Mouse (Mus musculus): ENCODE measurements around the gene Vash1.

The Vash1 gene

DNA sequence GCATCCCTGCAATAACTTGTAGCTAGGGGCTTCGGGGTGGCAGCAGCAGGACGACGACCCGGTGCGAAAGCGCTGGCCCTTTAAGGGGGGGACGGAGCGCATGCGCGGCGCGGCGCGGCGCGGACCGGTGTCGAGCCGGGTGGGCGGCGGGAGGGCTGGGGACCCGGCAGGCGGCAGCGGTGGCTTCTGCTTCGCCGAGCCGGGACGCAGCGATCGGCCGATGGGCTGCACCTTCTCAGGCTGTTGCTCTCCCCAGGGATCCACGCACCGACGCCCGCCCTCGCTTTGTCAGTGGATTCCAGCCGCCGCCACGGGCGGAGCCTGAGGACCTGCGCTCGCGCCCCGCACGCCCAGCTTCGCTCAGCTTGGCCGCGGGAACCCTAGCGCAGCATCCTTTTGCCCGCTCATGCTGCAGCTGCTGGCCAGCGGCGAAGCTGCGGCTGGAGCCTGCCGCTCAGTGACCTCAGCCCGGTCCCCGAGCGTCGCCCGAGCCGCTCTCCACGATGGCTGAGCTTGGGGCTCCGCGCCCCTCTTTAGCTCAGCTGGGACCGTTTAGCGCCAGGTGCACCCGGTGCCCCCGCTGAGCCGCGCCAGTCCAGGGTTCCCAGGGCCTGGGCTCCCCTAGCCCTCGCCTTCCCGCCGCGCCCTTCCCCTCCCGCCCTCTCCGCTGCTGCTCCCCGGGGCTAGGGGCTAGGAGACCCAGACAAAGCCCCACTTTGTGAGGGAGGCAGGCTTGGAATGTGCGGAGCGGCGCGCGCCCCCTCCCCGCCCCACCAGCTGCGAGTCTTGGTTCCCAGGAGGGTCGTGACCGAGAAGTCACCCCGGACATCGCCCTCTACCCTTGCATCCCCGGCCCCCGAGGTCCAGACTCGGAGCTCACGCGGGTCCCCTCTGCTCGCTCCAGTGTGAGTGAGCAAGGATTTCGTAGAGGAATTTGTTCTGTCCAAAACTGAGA is at the start of gene Vash1:
TSS of gene Vash1 (plus strand) at position 110 of the 955 bp plus-strand sequence.
- peak; percentile 81 for DNase-seq

DNA sequence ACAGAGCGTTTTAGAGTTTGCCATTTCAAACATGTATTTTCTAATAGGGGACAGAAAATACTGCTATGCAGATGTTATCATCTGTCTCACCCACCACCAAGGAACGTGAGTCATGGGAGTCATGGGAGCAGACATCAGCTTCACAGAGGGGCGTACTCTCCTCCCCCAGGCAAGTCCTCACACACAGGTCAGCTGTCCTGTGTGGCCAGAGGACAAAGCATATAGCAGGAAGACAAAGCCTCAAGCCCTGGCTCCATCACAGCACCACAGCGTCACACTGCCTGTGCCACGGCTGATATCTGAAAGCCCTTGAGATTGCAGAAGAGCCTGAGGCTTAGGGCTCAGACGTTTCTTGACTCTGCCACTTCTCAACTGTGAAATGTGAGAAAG is 49.7 kb upstream of the Vash1 start:
- no peak for DNase-seq

DNA sequence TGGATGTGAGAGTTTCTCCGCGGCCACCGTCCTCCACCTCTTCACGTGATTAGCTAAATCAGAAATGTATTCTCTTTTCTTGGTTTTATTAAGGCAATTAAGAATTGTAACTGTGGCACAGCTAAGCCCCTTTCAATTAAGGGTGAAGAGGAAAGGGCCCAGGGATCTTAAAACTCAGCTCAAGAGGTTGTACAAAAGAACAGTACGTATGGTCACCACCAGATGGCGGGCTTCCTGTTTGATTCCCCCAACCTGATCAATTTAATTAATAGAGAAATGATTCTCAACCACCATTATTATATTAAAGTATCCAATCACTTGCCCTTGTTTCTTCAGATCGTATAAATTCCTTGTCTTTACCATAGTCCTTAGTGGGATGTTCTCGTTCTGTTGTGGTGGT is 36.7 kb upstream of the Vash1 start:
- DNase-seq = no peak

DNA sequence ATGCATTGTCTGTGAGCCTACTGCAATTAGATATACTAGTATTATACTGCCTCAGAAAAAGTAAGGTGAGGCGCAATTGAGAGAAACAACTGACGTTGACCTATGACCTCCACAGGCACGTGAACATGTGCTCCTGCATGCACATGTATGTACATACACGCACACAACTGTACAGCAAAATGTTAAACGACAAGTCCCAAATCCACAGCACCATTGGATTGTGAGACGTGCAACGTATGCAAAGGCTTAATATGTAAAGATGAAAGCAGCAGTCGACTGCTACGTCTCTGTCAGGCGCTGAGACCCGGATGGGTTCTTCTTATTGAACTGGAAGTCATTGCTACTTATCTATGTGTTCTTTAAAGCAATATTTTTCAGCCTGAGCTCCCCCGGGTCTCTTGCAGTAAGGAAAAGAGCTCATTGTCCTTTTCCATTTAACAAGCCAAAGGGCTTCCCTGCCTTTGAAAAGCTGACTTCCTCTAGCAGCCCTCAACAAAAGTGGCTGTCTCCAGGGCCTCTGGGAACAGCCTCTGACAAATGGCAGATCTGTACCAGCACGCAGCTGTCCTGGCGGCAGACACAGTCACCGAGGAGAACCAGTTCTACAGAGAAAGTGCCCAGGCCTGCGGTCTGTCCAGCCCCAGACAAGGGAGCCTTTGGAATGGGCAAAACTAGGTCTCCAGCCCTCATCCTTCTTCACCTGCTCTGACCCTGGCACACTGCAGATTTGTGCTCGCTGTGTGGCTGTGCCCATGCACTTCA is 33.8 kb upstream of the Vash1 start:
- peak; percentile 33 for DNase-seq

DNA sequence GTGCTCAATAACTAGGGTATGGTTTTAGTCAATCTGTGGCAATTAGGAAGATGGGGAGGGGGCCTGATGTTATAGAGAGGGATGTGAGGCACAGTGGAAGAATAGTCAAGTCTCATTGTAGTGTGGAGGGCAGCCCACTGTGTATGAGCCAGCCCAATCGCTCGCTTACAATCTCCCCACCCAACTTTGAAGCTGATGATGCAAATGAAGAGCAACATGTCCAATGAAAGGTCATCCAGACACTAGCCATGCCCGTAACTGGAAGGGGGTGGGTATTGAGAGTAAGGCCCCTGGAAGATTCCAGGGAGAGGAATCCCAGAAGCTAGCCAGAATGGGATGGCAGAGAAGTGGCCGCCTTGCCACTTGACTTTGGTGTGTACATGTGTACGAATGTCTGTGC is 33.0 kb upstream of the Vash1 start:
- DNase-seq = no peak

DNA sequence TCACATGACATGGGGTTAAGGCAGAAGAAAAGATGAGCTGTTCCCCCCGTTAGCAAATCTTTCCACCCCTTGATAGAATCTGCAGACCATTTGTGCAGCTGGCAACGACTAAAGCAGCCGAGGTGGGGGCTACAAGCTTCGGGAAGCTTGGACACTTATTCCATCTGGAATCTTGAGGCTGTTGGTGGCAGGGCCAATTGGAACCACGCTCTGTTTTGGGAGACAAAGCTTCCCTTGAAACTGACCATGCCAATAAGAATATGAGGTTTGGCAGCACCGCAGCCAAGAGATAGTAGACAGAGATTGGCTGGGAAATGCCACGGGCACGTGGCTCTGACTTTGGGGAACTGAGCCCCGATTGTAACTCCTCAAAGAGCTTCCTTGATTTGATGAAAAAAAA is 31.7 kb upstream of the Vash1 start:
- DNase-seq = no peak

DNA sequence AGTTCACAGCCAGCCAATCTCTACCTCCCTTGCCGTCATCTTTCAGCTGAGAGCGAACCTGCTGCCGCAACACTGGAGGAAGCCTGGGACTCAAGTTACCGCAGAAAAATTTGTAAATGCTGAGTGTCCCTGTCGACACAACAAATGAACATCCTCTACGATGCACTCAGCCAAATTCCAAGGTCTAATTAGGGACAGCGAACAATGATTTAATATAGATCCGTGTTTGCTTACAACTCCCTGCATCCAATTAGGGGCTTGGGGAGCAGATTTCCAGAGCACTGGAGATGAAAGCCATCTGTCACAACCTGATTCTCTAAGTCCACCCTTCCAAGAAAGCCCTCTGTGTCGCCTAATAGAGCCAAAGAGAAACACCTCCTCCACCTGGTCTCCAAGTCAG is 31.2 kb upstream of the Vash1 start:
- no peak for DNase-seq

DNA sequence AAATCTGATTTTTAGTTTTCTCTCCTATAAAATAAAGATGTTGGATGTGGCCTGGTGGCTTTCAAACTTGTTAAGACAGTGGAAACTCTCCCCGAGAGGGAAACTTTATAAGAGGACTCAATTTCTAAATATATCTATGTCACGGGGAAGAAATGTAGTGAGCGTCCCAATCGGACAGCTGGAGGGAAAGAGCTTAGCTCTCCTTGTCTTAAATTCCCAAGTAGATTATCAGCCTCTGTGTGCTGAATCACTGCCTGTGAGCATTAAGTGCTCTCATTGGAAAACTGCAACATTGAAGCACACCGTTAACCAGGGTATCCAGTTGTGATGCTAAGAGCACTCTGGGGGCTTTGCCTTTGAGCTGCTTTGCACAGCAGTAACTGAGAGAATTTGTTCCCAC is 30.8 kb upstream of the Vash1 start:
- no peak for DNase-seq

DNA sequence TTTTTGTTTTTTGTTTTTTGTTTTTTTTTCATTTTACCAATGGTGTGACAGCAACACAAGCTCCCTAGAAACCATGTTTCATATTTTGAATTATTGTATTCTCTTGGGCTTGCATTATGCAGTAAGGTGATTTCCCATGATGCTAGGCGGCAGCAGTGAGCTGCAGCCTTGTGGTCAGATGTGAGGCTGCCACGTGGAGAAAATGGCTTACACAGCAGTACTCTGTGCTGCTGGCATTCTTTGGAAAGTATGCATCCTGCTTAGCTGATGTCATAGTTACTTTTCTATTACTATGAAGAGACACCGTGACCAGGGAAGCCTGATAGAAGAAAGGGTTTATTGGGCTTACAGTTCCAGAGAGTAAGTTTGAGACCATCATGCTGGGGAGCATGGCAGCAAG is 30.0 kb upstream of the Vash1 start:
- no peak for DNase-seq

DNA sequence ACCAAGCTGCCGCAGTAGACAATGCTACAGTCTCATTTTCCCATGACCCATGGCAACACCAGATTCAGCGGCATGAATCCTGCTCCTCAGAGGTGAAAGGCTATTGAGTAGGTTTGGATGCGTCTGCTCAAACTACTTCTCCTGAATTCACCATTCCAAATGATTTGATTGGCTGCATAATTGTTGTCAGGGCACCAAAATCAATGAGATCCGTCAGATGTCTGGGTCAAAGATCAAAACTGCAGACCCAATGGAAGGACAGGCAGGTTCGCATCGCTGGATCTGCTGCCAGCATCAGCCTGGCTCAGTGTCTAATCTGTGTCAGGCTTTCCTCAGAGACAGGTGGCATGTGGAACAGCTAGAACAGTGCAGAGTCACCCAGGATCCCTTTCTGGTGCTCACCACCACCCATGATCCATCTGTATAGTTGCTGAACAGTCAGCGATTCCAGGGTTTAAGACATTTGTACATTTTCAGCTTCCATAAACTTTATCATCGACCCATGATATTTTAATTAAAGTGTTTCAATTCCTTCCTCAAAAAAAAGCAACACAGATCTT is 27.1 kb upstream of the Vash1 start:
- no peak for DNase-seq

DNA sequence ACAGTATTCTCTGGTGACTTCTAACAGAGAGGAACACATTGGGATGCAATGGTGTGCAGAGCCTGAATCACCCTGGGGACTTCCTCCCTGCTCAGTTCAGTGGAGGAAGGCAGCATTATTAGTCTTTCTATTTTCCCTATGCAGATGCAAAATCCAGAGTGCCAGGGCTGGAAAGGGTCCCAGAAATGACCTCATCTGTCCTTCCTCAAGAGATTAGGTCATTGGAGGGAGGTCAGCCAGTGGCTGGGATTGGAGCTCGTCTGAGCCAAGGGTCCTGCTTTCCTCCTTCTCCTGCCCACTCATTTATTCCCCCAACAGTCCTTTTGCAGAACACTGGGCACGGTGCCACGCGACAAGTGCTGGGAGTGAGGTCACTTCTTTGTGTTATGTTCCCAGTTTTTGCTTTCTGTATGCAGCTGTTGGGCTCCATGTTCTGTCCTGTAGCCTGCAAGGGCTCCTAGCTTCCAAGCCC is 25.9 kb upstream of the Vash1 start:
- peak; percentile 49 for DNase-seq

DNA sequence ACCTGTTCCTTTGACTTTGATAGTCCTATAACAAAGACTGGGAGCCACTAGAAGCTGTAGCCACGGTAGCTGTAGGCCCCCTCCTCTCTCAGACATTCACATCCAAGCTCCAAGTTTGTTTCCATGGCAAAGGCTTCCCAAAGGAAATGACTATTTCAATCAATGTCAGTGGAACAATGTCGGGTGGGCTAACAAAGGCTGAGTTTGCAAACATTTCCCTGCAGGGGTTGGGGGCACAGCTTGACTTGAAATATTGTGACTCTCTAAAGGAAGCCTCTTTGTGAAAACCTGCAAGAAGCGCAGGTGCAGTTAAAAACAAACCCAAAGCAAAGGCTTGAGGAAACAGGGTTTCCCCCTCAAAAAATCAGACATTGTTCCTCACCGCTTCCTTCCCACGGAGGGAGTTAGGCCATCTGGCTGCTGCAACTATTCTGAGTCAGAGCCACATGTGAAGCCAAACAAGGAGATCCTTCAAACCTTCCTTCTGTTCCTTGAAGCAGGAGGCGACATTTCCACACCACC is 19.0 kb upstream of the Vash1 start:
- DNase-seq = no peak

DNA sequence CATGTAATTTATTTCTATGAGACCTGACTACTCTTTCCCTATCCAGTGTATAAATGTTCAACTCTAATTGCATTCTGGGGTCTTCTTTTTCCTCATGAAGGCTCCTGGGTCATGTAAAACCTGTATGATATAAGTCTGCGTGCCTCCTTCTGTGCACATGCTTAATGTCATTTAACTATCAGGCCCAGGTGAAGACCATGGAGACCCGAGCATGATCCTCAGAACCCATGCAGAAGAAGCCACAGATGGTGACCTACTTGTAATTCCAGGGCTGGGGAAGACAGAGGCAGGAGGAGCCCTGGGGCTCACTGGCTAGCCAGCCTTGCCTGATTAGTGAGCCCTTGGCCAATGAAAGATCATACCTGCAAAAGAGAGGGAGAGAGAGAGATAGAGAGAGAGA is 18.0 kb upstream of the Vash1 start:
- peak; percentile 24 for DNase-seq

DNA sequence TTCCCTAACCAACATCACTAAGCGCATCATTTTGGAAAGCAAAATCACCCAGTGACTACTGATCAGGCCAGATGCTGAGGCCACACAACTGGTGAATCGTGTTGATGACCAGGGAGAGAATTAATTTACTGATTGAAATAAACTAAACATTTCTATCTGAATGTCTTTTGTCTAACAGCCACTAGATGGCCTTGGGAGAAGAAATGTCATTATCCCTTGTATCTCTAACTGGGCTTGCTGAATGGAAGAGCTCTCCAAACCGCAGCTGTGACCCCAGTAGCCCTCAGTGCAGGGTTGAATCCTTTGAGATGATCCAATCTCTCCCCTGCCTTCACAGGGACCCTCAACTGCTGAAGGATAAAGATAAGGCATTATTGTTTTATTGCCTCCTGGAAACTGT is 12.8 kb upstream of the Vash1 start:
- no peak for DNase-seq

DNA sequence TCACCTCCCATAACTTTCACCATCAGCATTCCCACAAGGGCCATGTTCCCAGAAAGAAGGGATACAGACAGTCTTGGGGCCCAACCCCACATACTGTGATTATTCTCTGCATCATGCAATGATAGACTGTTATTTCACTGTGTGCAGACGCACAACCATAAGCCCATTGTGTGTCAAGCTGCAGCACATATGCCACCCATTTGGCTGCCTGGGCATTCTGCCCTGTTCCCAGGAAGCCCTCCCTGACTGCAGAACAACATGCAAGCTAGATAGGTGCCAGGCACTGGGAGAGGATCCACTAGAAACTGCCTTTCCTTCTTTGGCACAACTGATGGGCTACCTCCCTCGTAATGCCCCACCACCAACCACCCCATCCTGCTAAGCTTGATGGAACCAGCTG is 10.1 kb upstream of the Vash1 start:
- peak; percentile 71 for DNase-seq

DNA sequence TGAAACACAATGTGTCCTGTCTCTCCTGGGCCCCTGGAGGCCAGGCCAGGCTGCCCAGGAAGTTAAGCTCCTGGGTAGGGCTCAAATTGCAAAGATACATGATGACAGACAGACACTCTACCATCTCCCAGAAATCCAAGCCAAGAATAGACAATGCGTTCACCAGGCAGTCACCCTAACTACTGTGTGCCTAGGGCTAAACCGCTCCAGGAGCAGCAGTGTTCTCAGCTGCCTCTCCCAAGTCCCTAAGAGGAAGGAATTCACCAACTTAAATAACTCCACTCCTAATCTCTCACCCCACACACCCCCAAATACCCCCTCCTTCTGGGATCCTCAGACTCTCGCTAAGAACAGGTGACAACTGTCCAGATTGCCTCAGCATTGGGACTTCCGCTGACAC is 6.4 kb upstream of the Vash1 start:
- no peak for DNase-seq

DNA sequence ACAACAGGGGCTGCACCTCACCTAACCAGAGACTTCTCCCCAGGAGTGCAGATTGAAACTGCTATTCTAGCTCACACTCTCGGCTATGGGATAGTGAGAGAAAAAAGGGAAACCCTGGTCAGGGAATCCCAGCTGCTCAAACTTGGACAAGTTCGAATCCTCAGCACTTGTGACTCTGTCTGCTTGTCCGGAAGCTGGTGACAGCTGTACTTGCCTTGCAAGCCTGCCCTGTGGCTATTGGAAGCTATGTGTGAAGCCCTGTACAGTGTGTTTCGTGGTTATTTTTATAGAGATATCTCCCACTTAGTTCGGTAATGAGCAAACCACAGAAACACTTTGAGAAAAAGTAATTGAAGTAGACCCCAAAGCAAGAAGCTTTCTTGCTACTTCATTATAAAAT is 6.0 kb upstream of the Vash1 start:
- DNase-seq = no peak

DNA sequence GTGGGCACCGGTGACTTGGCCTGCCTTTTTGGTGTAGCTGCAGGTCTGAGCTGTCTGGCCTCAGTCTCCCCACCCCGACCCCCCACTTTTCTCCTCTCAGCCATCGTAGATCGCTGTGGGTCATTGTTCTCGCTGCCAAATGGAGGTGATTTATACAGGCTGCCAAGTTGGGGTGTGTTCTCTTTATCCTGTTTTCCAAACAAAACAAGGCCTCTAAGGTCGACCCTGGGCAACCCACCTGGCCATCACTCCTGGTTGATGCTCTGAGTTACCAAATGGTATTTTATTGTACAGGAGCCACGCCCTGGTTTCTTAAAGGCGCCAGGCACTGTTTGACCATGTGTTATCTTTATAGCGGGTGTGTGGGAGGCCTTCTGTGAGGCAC is 1.0 kb downstream of the Vash1 start:
- peak; percentile 74 for DNase-seq

DNA sequence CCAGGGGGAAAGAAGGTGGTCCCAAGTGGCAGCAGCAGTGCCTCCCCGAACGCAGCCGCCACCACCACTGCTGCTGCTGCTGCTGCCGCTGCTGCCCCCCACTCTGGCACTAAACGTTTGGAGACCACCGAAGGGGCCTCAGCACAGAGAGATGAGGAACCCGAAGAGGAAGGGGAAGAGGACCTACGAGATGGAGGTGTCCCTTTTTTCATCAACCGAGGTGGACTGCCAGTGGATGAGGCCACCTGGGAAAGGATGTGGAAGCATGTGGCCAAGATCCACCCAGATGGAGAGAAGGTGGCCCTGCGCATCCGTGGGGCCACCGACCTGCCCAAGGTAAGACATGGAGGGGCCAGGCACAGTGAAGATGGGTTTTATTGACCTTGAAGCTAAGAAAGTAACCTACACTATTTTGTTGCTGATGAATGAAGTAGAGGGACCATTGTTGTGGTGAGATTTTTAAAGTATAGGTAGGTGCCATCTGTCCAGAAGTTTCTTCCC is 1.5 kb downstream of the Vash1 start:
- peak; percentile 64 for DNase-seq

DNA sequence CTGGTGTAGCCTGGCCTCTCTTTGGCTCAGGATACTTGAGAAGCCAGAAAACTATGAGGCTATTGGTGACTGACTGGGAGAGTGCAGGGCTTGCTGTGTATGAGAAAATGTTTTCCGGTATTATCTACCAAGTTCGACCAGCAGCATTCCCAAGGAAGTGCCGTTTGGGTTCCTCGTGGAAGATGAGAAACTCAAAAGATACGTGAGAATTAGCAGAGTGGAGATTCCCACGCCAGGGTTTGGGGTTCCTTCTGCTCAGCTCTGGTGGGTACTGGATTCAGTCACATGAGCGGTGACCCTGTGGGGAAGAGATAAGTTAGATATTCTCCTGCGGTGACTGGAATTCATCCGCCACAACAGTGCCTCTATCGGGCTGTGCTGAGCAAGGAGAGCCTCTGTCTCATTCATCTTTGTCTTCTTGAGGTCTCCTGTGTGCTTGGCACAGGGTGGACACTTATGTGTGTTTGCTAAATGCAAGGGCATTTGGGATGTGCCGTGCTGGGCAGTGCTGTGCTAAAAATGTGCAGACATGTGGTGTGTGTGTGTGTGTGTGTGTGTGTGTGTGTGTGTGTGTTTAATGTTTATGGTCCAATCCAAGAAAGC is 2.2 kb downstream of the Vash1 start:
- DNase-seq = peak; percentile 58

DNA sequence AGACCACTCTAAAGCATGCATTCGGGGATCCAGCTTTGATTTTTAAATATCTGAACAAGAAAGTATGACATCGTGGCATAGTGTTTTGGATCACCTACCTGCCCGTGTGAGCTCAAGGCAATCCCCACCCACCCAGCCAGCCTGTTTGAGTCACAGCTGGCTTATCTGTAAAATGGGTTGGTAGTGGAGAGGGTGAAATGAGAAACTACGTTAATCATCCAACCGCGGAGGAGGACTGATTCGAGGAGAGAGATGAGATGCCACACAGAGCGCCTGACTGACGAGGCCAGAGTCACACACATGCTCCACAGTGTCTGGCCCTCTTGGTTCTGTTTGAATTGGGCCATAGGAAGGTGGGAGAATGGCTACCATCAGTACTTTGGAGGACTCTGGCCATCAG is 3.1 kb downstream of the Vash1 start:
- DNase-seq = peak; percentile 30

DNA sequence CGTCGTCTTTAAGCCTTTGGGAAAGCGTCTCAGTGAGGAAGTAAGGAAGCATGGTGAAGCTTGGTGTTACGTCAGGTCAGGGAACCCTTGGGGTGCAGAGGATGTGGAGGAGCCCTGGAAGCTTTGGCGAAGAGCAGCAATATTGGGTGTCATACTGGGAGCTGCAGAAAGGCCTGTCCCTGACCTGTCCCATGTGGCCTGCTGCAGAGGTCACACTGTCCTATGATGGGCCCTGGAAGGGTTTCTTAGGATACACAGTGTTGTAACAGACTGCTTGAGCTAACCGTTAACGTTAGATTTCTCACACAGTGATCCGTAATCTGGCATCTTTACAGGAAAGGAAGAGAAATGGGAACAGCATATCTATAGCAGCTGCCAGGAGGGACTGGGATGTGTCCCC is 3.7 kb downstream of the Vash1 start:
- DNase-seq = peak; percentile 53

DNA sequence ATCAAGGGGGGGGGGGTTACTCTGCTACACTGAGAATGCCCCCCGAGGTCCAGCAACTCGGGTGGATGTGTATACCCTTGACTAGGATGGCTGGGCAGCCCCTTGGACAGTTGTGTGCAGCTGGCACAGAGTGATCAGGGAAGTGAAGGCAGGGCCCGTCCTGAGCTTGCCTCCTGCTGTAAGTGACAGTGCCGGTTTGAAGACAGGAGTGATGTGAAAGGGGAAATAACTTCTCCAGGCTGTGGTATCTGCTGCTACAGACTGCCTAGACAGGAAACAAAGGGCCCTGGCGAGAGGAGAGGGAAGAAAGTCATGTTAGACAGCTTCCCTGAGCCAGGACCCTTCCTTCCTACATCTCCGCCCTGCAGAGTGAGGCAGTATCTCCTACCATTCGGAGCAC is 5.2 kb downstream of the Vash1 start:
- peak; percentile 30 for DNase-seq
